In the genomic region with DNA sequence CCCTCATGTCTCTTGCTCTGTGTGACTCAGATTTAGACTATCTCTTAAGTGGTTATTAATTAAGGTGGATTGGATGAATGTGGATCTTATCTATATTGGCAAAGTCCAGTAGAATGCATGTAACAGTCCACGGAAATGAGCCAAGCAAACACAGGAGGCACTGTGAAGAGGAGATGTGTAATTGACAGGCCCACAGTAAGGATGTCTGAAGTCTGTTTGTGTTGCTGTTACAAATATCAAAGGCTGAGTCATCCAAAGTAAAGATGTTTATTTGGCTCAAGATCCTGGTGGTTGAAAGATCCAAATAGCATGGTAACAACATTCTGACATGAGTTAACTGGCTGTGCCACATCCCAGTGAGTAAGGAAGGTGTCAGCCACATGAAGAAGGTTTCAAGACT, we compare ENCODE assay signal across 14 mouse cellular contexts.
"Had no signal": no experiment of that assay in that cellular context is flagged by ENCODE, and none has a peak within 500 bp of the region (broad histone marks: within the 10 kb centered on the region; RNA-seq: fewer than 3 reads in every experiment).

No protein-coding gene starts in this region.

- H3K9ac ChIP-seq: intestine, embryonic 15.5 days; kidney, embryonic 15.5 days; liver, embryonic 15.5 days; midbrain, embryonic 13.5 days; neural tube, embryonic 15.5 days had no signal

- H3K4me3 ChIP-seq: intestine, embryonic 15.5 days; kidney, embryonic 15.5 days; left cerebral cortex, adult 2 months; limb, embryonic 10.5 days; liver, embryonic 15.5 days; midbrain, embryonic 13.5 days; neural tube, embryonic 15.5 days had no signal

- DNase-seq: kidney, adult 2 months; kidney, postnatal 14 days; lung, postnatal 10 days; right cerebral cortex, adult 18-20 months; right cerebral cortex, postnatal 25 days; thymus, postnatal 4 days had no signal

- ATAC-seq: intestine, embryonic 15.5 days; midbrain, embryonic 13.5 days had no signal

- H3K27ac ChIP-seq: intestine, embryonic 15.5 days; kidney, embryonic 15.5 days; left cerebral cortex, adult 2 months; limb, embryonic 10.5 days; liver, embryonic 15.5 days; midbrain, embryonic 13.5 days; neural tube, embryonic 15.5 days had no signal

- H3K4me2 ChIP-seq: intestine, embryonic 15.5 days; kidney, embryonic 15.5 days; liver, embryonic 11.5 days; liver, embryonic 15.5 days; midbrain, embryonic 13.5 days; neural tube, embryonic 15.5 days had no signal

- H3K4me1 ChIP-seq: intestine, embryonic 15.5 days; midbrain, embryonic 13.5 days had no signal

- H3K9me3 ChIP-seq: intestine, embryonic 15.5 days; kidney, embryonic 15.5 days; limb, embryonic 10.5 days; liver, embryonic 15.5 days; midbrain, embryonic 13.5 days; neural tube, embryonic 15.5 days had no signal

- H3K36me3 ChIP-seq: intestine, embryonic 15.5 days; kidney, embryonic 15.5 days; limb, embryonic 10.5 days; liver, embryonic 15.5 days; midbrain, embryonic 13.5 days; neural tube, embryonic 15.5 days had no signal

- H3K27me3 ChIP-seq: intestine, embryonic 15.5 days; kidney, embryonic 15.5 days; liver, embryonic 15.5 days; midbrain, embryonic 13.5 days; neural tube, embryonic 15.5 days had no signal
